Mouse (Mus musculus) CH12.LX (cell line): ENCODE results near the gene Gucy2c. TPM values are rescaled to one million over a fixed set of nuclear protein-coding genes. Genes with fewer than 3 reads are reported as not detected.

ENCODE experiments used
- DNase-seq: peaks from one replicate; pipeline ENCODE4 v3.0.0-alpha.2; 2013; ENCODE audit errors: extremely low read depth
- H3K27ac ChIP-seq: 2 replicates; pipeline ENCODE4 v1.5.1; 2012; ENCODE audit warnings: low read depth, mild to moderate bottlenecking, control low read depth, moderate library complexity; ENCODE audit not compliant: insufficient read depth
- H3K27me3 ChIP-seq: replicated peaks from 2 replicates; pipeline ENCODE3; 2012; ENCODE audit warnings: inconsistent platforms
- H3K36me3 ChIP-seq, 2 experiments: replicated peaks in 1 of 2; 2 replicates each; pipeline versions ENCODE3 to v1.6.1; 2012; ENCODE audit warnings: inconsistent platforms in 1 of 2, low read length in 1 of 2, mild to moderate bottlenecking in 1 of 2, mixed read lengths in 1 of 2, moderate library complexity in 1 of 2; ENCODE audit not compliant: control insufficient read depth in 1 of 2, insufficient read depth in 1 of 2
- H3K4me1 ChIP-seq, 2 experiments: 2 replicates each; pipeline ENCODE4 v1.6.1; 2012; ENCODE audit warnings: inconsistent platforms in 1 of 2, moderate library complexity in 1 of 2; ENCODE audit not compliant: insufficient read depth in 2 of 2, control insufficient read depth in 1 of 2
- H3K4me2 ChIP-seq: 2 replicates; pipeline ENCODE4 v1.6.1; 2012; ENCODE audit warnings: low read depth, mild to moderate bottlenecking, control low read depth; ENCODE audit not compliant: poor library complexity, insufficient read depth, severe bottlenecking
- H3K4me3 ChIP-seq, 3 experiments: fragments of 150-350 bp in 1 of 3; sonication (generic) in 1 of 3; replicated peaks in 1 of 3; 2 replicates each; pipeline versions ENCODE3 to v1.5.1; 2011 to 2012; ENCODE audit warnings: low read depth in 2 of 3, low read length in 2 of 3, mild to moderate bottlenecking in 2 of 3, moderate library complexity in 2 of 3, control low read depth in 1 of 3, improper control_type of control experiment in 1 of 3, inconsistent platforms in 1 of 3, mixed read lengths in 1 of 3; ENCODE audit not compliant: poor library complexity in 1 of 3
- H3K79me2 ChIP-seq: replicated peaks from 2 replicates; pipeline ENCODE4 v1.6.1; 2012; ENCODE audit warnings: mild to moderate bottlenecking, moderate library complexity; ENCODE audit not compliant: control insufficient read depth, poor library complexity, insufficient read depth, severe bottlenecking; ENCODE audit errors: extremely low read depth
- H3K9ac ChIP-seq: 2 replicates; pipeline ENCODE4 v1.6.1; 2012; ENCODE audit warnings: low read depth, mild to moderate bottlenecking, control low read depth, moderate library complexity; ENCODE audit not compliant: insufficient read depth
- H3K9me3 ChIP-seq: replicated peaks from 2 replicates; pipeline ENCODE3; 2012; ENCODE audit warnings: low read length, inconsistent platforms, mixed read lengths
- CHD2 ChIP-seq: IDR thresholded peaks from 2 replicates; pipeline ENCODE4 v1.6.1; 2011; ENCODE audit warnings: low read length, improper control_type of control experiment
- CTCF ChIP-seq, 2 experiments: IDR thresholded peaks in 1 of 2; conservative IDR thresholded peaks in 1 of 2; 2 replicates each; pipeline ENCODE4 v1.5.1; 2011 to 2012; ENCODE audit warnings: low read depth in 2 of 2, low read length in 2 of 2, improper control_type of control experiment in 1 of 2, inconsistent platforms in 1 of 2, mild to moderate bottlenecking in 1 of 2, moderate library complexity in 1 of 2
- EP300 ChIP-seq: IDR thresholded peaks from 2 replicates; pipeline ENCODE4 v1.6.1; 2011; ENCODE audit warnings: low read length, improper control_type of control experiment
- ETS1 ChIP-seq: conservative IDR thresholded peaks from 2 replicates; pipeline ENCODE4 v1.6.1; 2012; ENCODE audit warnings: low read depth, mild to moderate bottlenecking, inconsistent platforms, low read length, improper control_type of control experiment, moderate library complexity
- JUN ChIP-seq: IDR thresholded peaks from 2 replicates; pipeline ENCODE4 v1.6.1; 2011; ENCODE audit warnings: low read depth, mild to moderate bottlenecking, low read length, improper control_type of control experiment, moderate library complexity; ENCODE audit not compliant: insufficient read depth
- MAZ ChIP-seq: IDR thresholded peaks from 2 replicates; pipeline ENCODE4 v1.6.1; 2012; ENCODE audit warnings: low read depth, mild to moderate bottlenecking, inconsistent platforms, low read length, improper control_type of control experiment, moderate library complexity
- MXI1 ChIP-seq: IDR thresholded peaks from 2 replicates; pipeline ENCODE4 v1.6.1; 2011; ENCODE audit warnings: mild to moderate bottlenecking, low read depth, low read length, improper control_type of control experiment
- RAD21 ChIP-seq: IDR thresholded peaks from 2 replicates; pipeline ENCODE4 v1.6.1; 2011; ENCODE audit warnings: low read depth, mild to moderate bottlenecking, low read length, improper control_type of control experiment, moderate library complexity
- ZKSCAN1 ChIP-seq: IDR thresholded peaks from 2 replicates; pipeline ENCODE4 v1.6.1; 2012; ENCODE audit warnings: low read depth, inconsistent platforms, low read length, improper control_type of control experiment, borderline replicate concordance
- ZMIZ1 ChIP-seq: IDR thresholded peaks from 2 replicates; pipeline ENCODE4 v1.6.1; 2012; ENCODE audit warnings: low read depth, mild to moderate bottlenecking, inconsistent platforms, low read length, improper control_type of control experiment
- ZNF384 ChIP-seq: IDR thresholded peaks from 2 replicates; pipeline ENCODE4 v1.6.1; 2012; ENCODE audit warnings: low read depth, low read length, improper control_type of control experiment, inconsistent platforms
- dilution Hi-C: fragments of 300-500 bp; cut with MboI; formaldehyde crosslinking; loops from 2 replicates; pipeline ENCODE4 v1.14.3; 2020; ENCODE audit warnings: low sequenced_read_pairs; ENCODE audit not compliant: extremely low pct_unique_long_range_greater_than_20kb, extremely low pct_ligation_motif_present
- in situ Hi-C: fragments of 300-500 bp; cut with MboI; formaldehyde crosslinking; loops from 3 replicates; pipeline ENCODE4 v1.14.3; 2019; ENCODE audit warnings: low sequenced_read_pairs, low pct_ligation_motif_present, low pct_unique_long_range_greater_than_20kb, mixed read lengths
- polyA plus RNA-seq: library from polyadenylated mRNA; unstranded; fragments of >175 nt; gene quantifications from 2 replicates; pipeline ENCODE4 v1.2.1, GENCODE M21; 2012; ENCODE audit warnings: low read depth; ENCODE audit not compliant: insufficient read length
- total RNA-seq, 2 experiments: library from RNA; depleted of rRNA; stranded (reverse); fragments of 300-350 nt in 1 of 2; fragments of >200 nt in 1 of 2; gene quantifications; 2 replicates each; pipeline ENCODE4 v1.2.3; 2012 to 2014

Gene Gucy2c
- total and polyA plus RNA-seq, 3 experiments, result 0.08 to 0.13 (median 0.10) TPM

GRCm38 (mm10) chr6:136701185-136701584 lies 80.4 kb downstream of the Gucy2c start (continued):
- 0 out of 2 replicates have a peak, but pooled peaks have one; percentile 18 for TF ChIP-seq EP300
- peak; percentile 60 for TF ChIP-seq ETS1
- TF ChIP-seq ZKSCAN1, result no peak
- 0 out of 2 replicates have a peak, but pooled peaks have one; percentile 69 for TF ChIP-seq MAZ
- no peak for TF ChIP-seq RAD21
- TF ChIP-seq ZMIZ1, result no peak

GRCm38 (mm10) chr6:136691314-136691713 lies 90.3 kb downstream of the Gucy2c start:
- dilution Hi-C loops (no loop called here), in situ Hi-C loops (no loop called here)
- H3K79me2 ChIP-seq, result no peaks in the 10 kb centered on the region

GRCm38 (mm10) chr6:136690527-136690926 lies 91.0 kb downstream of the Gucy2c start:
- DNase-seq, result no peak
- Histone ChIP-seq H3K4me2 (peak overlapping the region; percentile 48; the same call in 1 of the 2 replicates), H3K9ac (no peak overlapping the region), H3K79me2 (no peaks in the 10 kb centered on the region), H3K9me3 (peaks cover 14% of the 10 kb centered on the region), H3K4me1 (peaks cover 7 to 32% of the 10 kb centered on the region in 2 experiments; a peak in 3 of 4 replicates), H3K27me3 (no peaks in the 10 kb centered on the region), H3K36me3 (no peaks in the 10 kb centered on the region), H3K27ac (peak overlapping the region; percentile 48; the same call in 1 of the 2 replicates), H3K4me3 (no peak overlapping the region)
- in situ Hi-C loops, result no loop called here
- dilution Hi-C loops, result no loop called here
- TF ChIP-seq MXI1 (0 out of 2 replicates have a peak, but pooled peaks have one; percentile 9), CHD2 (no peak)

More at GRCm38 (mm10) chr6:136691314-136691713, 90.3 kb downstream of the Gucy2c start:
- Histone ChIP-seq H3K9ac (no peak overlapping the region), H3K9me3 (peaks cover 14% of the 10 kb centered on the region), H3K4me1 (peaks cover 7 to 28% of the 10 kb centered on the region in 2 experiments; a peak in 3 of 4 replicates), H3K4me3 (no peak overlapping the region), H3K36me3 (no peaks in the 10 kb centered on the region), H3K27me3 (no peaks in the 10 kb centered on the region), H3K4me2 (no peak overlapping the region), H3K27ac (no peak overlapping the region)
- TF ChIP-seq JUN (no peak), ZNF384 (no peak), RAD21 (peak; percentile 13), CTCF (conservative IDR thresholded peaks at IDR 0.05 in 1 of 2, IDR thresholded peaks at IDR 0.05 in 1 of 2; ENCODE audit: low read depth in 2 of 2, low read length in 2 of 2) (peak; percentile 4 to 47; a peak in 2 of 4 replicates)
- TF ChIP-seq, all 38 proteins: peak for 2
- no peak for DNase-seq
